Mouse (Mus musculus): ENCODE results near the gene Slc38a2. TPM values are rescaled to one million over a fixed set of nuclear protein-coding genes. Genes with fewer than 3 reads are reported as not detected.

The Slc38a2 gene
- polyA plus RNA-seq, 1 experiment from 2014 or later: 184 TPM

DNA sequence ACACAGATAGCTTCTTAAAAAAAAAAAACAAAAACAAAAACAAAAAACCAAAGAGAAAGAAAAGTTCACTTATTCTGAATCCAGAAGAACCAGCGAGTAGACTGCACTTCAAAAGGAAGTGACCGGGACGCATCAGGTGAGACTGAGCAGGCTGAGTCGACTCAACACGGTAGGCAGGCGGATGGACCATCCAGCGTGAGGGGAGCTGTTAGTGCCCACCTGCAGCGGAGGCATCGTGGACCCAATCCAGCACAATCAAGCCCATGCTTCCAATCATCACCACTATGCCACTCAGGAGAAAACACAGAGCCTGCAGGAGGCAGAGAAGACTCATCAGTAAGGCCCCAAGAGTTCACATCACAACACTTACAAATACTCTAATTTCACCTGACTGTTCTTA lies 9.6 kb downstream of the Slc38a2 start:
- Histone ChIP-seq H3K4me3 (no peak overlapping the region), H3K4me1 (0 out of 2 replicates have a peak, but pooled peaks cover 5% of the 10 kb centered on the region), H3K9me3 (replicated peaks) (no peaks in the 10 kb centered on the region), H3K9ac (no peak overlapping the region), H3K36me3 (peaks cover 73% of the 10 kb centered on the region), H3K27me3 (no peaks in the 10 kb centered on the region), H3K4me2 (replicated peaks) (no peak overlapping the region), H3K27ac (no peak overlapping the region)
- no peak for ATAC-seq (ENCODE audit: low FRiP score)
- 93% methylated on average over 9 of the region's 9 CpGs for WGBS

- Histone ChIP-seq H3K4me3 (no peak overlapping the region), H3K27ac (no peak overlapping the region), H3K36me3 (peaks cover 62% of the 10 kb centered on the region), H3K4me1 (0 out of 2 replicates have a peak, but pooled peaks cover 4% of the 10 kb centered on the region), H3K9me3 (replicated peaks) (no peaks in the 10 kb centered on the region), H3K9ac (no peak overlapping the region), H3K27me3 (no peaks in the 10 kb centered on the region), H3K4me2 (replicated peaks) (no peak overlapping the region)
- ATAC-seq (ENCODE audit: low FRiP score): no peak
- WGBS: 94% methylated on average over 12 of the region's 12 CpGs
Measured at GRCm38 (mm10) chr15:96688784-96689318, 10.7 kb downstream of the Slc38a2 start.

DNA sequence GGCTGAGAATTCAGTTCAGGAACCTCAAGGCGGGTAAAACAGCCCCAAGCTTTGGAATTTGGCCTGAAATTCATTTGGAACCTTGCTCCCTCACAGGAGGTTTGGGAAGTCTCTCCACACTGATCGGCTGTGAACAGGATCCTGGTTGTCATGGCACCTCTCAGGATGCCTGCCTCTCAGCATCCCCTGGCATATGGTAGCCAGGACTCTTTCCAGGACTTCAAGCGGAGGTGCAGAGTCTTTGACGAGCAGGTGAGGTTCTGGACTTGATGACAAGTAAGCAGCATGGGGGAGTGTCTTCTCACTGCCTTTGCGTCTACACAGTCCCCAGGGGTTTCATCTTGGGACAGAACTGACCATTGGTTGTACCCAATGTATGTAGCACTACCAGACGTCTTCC lies 11.5 kb downstream of the Slc38a2 start:
- WGBS: 82% methylated on average over 6 of the region's 6 CpGs
- Histone ChIP-seq H3K27me3 (no peaks in the 10 kb centered on the region), H3K4me2 (replicated peaks) (no peak overlapping the region), H3K9ac (no peak overlapping the region), H3K4me3 (no peak overlapping the region), H3K9me3 (replicated peaks) (no peaks in the 10 kb centered on the region), H3K27ac (no peak overlapping the region), H3K4me1 (0 out of 2 replicates have a peak, but pooled peaks cover 4% of the 10 kb centered on the region), H3K36me3 (peaks cover 54% of the 10 kb centered on the region)
- no peak for ATAC-seq (ENCODE audit: low FRiP score)

DNA sequence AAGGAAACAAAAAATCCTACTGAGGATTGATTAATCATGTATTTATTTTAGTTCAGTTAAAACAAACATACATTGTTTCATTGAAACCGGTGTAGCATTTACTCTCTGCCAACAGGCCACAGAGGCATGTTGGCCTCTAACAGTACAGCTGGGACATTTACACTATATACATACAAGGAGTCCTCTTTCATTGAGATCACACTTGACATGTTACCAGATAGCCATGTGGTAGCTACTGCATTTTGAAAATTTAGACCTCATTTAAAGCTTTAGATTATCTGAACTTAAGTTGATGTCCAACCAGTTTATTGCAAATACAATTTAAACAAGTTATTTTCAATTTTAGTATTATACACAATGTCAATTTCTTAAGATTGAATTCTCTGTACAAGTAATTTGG lies 12.2 kb downstream of the Slc38a2 start:
- 50% methylated on average over 1 of the region's 1 CpGs for WGBS
- Histone ChIP-seq H3K27ac (no peak overlapping the region), H3K4me2 (replicated peaks) (no peak overlapping the region), H3K9me3 (replicated peaks) (no peaks in the 10 kb centered on the region), H3K36me3 (peaks cover 47% of the 10 kb centered on the region), H3K27me3 (no peaks in the 10 kb centered on the region), H3K9ac (no peak overlapping the region), H3K4me3 (no peak overlapping the region), H3K4me1 (0 out of 2 replicates have a peak, but pooled peaks cover 4% of the 10 kb centered on the region)
- no peak for ATAC-seq (ENCODE audit: low FRiP score)

DNA sequence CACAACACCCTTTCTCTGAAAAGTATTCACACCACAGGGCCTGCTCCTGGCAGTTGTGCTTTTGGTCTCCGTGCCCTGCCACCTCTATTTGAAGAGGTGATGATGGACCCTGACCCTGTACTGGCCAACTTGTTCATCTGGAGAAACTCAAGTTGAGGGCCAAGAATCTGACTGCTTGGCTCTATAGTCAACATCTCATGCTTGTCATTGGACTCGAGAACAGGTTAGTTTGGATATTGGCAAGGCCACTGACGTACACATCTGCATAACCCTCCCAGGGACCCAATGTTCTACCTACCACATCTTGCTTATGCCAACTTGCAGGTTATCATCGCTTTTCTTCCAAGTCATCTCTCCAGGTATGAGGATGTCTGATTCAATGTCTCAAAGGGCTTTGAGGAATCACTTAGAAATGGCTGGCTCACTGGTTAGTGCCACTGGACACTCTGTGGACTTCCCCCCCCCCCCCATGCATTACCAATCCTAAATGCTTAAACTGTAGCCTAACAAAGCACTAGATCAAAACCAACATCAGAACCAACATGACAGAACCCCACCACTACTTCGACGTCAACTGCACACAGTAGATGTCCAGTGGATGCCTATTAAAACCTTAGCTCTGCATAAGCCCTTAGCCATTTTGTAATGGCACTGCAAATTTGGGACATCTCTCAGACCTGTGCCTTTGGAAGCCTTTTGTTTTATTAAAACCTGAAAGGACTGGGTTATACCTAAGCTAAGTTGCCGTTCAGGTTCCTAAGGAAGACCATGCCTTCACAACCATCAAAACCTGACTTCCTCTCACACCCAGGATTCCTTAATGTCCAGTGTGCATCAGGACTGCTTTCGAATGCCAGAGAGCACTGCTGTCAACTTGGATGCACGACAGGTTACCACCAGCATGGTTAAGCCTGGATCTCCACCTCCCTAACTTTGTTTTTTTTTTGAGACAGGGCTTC lies 13.1 kb downstream of the Slc38a2 start:
- Histone ChIP-seq H3K9me3 (replicated peaks) (no peaks in the 10 kb centered on the region), H3K4me2 (replicated peaks) (no peak overlapping the region), H3K4me1 (0 out of 2 replicates have a peak, but pooled peaks cover 4% of the 10 kb centered on the region), H3K36me3 (peaks cover 39% of the 10 kb centered on the region), H3K27ac (no peak overlapping the region; the same call in 1 of the 2 replicates), H3K4me3 (no peak overlapping the region), H3K27me3 (no peaks in the 10 kb centered on the region), H3K9ac (no peak overlapping the region)
- ATAC-seq (ENCODE audit: low FRiP score): no peak
- 84% methylated on average over 9 of the region's 9 CpGs for WGBS

DNA sequence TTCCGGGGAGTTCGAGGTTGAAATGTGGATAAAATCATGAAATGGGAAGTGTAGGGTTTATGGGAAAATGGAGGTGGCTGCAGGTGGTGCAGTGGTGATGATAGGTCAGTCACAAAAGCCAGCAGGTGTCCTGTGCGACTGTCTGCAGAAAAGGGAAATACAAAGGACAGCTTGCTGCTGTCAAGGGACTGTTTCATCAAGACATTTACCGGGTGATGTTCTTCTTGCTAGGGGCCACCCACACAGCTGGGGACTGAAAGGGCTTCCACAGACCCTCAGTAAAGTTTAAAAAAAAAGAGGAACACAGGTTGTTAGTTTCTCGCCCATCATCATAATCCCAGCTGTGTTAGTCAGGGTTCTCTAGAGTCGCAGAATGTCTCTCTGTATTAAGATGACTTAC lies 14.3 kb downstream of the Slc38a2 start:
- H3K4me1 ChIP-seq: 0 out of 2 replicates have a peak, but pooled peaks cover 2% of the 10 kb centered on the region
- H3K9me3 ChIP-seq (replicated peaks): no peaks in the 10 kb centered on the region
- 71% methylated on average over 6 of the region's 6 CpGs for WGBS
- H3K4me2 ChIP-seq (replicated peaks): no peak overlapping the region
- H3K36me3 ChIP-seq: peaks cover 27% of the 10 kb centered on the region
- no peak overlapping the region for H3K27ac ChIP-seq
- H3K9ac ChIP-seq: no peak overlapping the region
- no peak for ATAC-seq (ENCODE audit: low FRiP score)
- H3K4me3 ChIP-seq: no peak overlapping the region
- no peaks in the 10 kb centered on the region for H3K27me3 ChIP-seq

DNA sequence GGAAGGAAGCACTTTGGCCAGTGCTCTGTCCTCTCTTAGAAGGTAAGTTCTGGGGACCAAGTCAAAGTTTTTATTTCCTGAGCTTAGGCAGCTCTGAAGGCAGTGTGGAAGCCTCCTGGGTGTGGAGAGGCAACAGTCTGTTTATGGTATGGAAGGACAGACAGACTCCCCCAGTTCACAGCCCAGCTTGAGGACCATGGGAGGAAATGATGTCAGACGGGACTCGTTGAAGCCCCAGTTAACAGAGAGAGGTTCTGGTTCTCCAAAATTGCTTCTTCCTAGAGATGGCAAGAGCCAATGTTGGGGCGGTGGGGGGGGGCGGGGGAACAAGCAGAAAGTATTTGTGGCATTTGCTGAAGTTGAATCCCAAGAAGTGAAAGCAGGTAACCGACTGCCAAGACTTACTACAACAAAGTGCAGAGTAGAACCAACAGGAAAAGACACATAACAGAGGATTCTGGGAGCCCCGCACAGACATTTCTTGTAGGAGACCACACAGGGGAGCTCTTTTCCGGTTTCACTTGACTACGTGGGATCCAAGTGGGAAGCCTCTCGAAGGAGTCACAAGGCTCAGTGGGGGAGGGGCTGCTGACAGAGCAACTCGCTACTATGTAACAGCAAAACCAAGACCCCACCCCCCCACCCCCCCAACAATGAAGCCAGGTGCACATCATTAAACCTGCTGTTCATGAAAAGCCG lies 15.2 kb downstream of the Slc38a2 start:
- no peak overlapping the region for H3K4me3 ChIP-seq
- H3K27ac ChIP-seq: no peak overlapping the region
- H3K4me2 ChIP-seq (replicated peaks): no peak overlapping the region
- 44% methylated on average over 11 of the region's 11 CpGs for WGBS
- H3K9me3 ChIP-seq (replicated peaks): no peaks in the 10 kb centered on the region
- peaks cover 4% of the 10 kb centered on the region; the same call in 1 of the 2 replicates for H3K27me3 ChIP-seq
- H3K4me1 ChIP-seq: 0 out of 2 replicates have a peak, but pooled peaks cover 2% of the 10 kb centered on the region
- no peak overlapping the region for H3K9ac ChIP-seq
- ATAC-seq (ENCODE audit: low FRiP score): no peak
- peaks cover 20% of the 10 kb centered on the region for H3K36me3 ChIP-seq

DNA sequence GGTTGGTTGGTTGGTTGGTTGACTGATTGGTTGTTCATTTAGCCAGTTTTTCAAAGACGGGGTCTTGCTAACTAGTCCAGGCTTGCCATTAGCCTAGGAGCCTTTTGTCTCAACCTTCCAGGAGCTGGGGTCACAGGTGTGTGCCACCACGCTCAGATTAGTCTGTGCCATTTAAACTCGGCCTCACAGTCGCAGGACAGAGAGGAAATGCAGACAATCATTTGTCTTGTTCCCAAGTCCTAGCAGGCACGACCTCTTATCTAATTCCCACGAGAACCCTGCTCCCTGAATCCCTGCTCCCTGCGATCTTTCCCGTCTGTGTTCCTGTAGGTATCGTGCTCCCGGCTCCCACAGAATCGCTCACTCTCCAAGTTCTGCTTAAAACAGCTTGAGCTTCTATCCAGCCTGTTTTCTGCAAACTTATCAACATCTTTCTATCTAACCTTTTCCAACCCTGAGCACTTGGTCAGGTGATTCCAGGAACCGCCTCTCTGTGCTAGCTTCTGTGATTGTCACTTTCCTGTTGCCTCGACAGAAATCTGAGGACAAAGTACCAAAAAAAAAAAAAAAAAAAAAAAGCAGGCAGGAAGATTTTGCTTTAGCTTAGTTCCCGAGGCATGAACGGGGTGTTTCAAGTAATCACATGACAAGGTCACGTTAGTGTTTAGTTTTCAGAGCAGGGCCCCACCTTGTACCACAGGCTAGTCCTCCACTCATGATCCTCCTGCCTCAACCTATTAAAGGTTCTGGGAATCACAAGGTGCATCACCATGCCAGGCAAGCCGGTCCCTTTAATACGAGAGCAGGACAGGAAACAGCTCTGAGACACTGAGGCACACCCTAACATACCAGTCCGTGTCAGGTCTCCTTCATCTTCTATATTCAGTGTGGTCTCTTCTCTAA lies 20.4 kb downstream of the Slc38a2 start:
- Histone ChIP-seq H3K4me3 (no peak overlapping the region), H3K9ac (no peak overlapping the region), H3K4me1 (peaks cover 3% of the 10 kb centered on the region; the same call in 1 of the 2 replicates), H3K4me2 (replicated peaks) (no peak overlapping the region), H3K27ac (no peak overlapping the region), H3K9me3 (replicated peaks) (no peaks in the 10 kb centered on the region), H3K36me3 (no peaks in the 10 kb centered on the region), H3K27me3 (peaks cover 4% of the 10 kb centered on the region; the same call in 1 of the 2 replicates)
- 68% methylated on average over 19 of the region's 19 CpGs for WGBS
- ATAC-seq (ENCODE audit: low FRiP score): no peak

GRCm38 (mm10) chr15:96676518-96676917 lies 23.0 kb downstream of the Slc38a2 start:
- Histone ChIP-seq H3K4me2 (replicated peaks) (no peak overlapping the region), H3K4me3 (no peak overlapping the region), H3K9ac (0 out of 2 replicates have a peak overlapping the region, but pooled peaks have one; percentile 8), H3K27me3 (peaks cover 4% of the 10 kb centered on the region; the same call in 1 of the 2 replicates), H3K27ac (no peak overlapping the region), H3K36me3 (no peaks in the 10 kb centered on the region), H3K9me3 (replicated peaks) (no peaks in the 10 kb centered on the region), H3K4me1 (peaks cover 3% of the 10 kb centered on the region; the same call in 1 of the 2 replicates)
- ATAC-seq (ENCODE audit: low FRiP score): no peak
- WGBS: 60% methylated on average over 10 of the region's 10 CpGs

DNA sequence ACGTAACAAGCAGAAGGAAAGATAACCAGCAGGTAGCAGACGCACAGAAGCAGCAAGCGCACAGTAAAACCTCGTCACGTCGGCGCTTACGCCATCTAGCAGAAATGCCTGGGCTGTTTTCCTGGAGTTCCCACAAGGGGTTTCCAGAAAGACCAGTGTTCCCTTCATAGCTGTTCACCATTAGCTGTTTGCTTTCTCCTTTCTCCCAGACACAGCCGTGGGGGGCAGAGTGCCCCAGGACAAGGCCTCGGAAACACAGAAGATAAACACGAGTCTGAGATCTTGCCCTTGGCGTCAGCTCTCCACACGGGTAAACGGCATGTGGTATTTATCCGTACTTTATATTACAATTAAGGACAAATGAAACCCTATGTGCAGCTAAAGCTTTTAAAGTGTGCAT lies 23.8 kb downstream of the Slc38a2 start:
- H3K27me3 ChIP-seq: peaks cover 4% of the 10 kb centered on the region; the same call in 1 of the 2 replicates
- H3K4me1 ChIP-seq: peaks cover 3% of the 10 kb centered on the region; the same call in 1 of the 2 replicates
- no peak for ATAC-seq (ENCODE audit: low FRiP score)
- H3K4me2 ChIP-seq (replicated peaks): no peak overlapping the region
- H3K27ac ChIP-seq: no peak overlapping the region
- H3K4me3 ChIP-seq: no peak overlapping the region
- no peaks in the 10 kb centered on the region for H3K9me3 ChIP-seq (replicated peaks)
- no peak overlapping the region for H3K9ac ChIP-seq
- no peaks in the 10 kb centered on the region for H3K36me3 ChIP-seq
- 78% methylated on average over 15 of the region's 15 CpGs for WGBS

DNA sequence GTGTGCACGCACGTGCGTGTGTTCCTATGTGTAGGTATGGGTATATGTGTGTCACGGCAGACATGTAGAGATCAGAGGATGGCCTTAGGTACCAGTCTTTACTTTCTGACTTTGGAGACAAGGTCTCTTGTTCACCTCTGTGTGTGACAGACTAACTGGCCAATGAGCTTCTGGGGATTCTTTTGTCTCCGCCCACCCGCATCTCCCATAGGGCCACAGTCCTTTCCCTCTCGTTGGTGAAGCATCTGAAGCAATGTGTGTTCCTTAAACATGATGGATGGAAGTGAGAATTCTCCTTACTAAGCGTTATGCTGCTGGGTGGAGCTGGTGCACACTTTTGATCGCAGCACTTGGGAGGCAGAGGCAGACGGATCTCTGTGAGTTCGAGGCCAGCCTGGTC lies 24.5 kb downstream of the Slc38a2 start:
- Histone ChIP-seq H3K4me1 (peaks cover 3% of the 10 kb centered on the region; the same call in 1 of the 2 replicates), H3K27me3 (peaks cover 4% of the 10 kb centered on the region; the same call in 1 of the 2 replicates), H3K4me3 (no peak overlapping the region), H3K4me2 (replicated peaks) (no peak overlapping the region), H3K27ac (no peak overlapping the region), H3K9me3 (replicated peaks) (no peaks in the 10 kb centered on the region), H3K9ac (no peak overlapping the region), H3K36me3 (no peaks in the 10 kb centered on the region)
- ATAC-seq (ENCODE audit: low FRiP score): no peak
- WGBS: 85% methylated on average over 11 of the region's 11 CpGs

Data from hindbrain, embryonic 12.5 days (tissue).